Mouse (Mus musculus): ENCODE data around the gene Car6. TPM values are rescaled to one million over a fixed set of nuclear protein-coding genes. Genes with fewer than 3 reads are reported as not detected.

The Car6 gene
- total and polyA plus RNA-seq, 2 experiments from 2014 or later: not detected

- Histone ChIP-seq H3K4me2 (ENCODE audit: low read depth) (peak within 1 kb of the TSS; percentile 86), H3K27me3 (ENCODE audit: insufficient read depth, low read length) (no peaks in the 10 kb centered on the region), H3K9ac (peak within 1 kb of the TSS; percentile 88), H3K4me1 (ENCODE audit: insufficient read depth) (peaks cover 17% of the 10 kb centered on the region), H3K4me3 (ENCODE audit: low read depth, low read length) (peak within 1 kb of the TSS; percentile 58), H3K9me3 (ENCODE audit: low read length) (no peaks in the 10 kb centered on the region), H3K27ac (ENCODE audit: low read depth, low read length) (peak within 1 kb of the TSS; percentile 98), H3K36me3 (ENCODE audit: insufficient read depth) (peaks cover 10% of the 10 kb centered on the region)
- DNase-seq (peak; percentile 98), ATAC-seq (peak; percentile 97)
- peak; percentile 41 for TF ChIP-seq CTCF (IDR thresholded peaks at IDR 0.05; ENCODE audit: low read depth)
- WGBS: 1% methylated on average over 71 of the region's 78 CpGs
These were observed 35.7 kb upstream of the Car6 start, which contains the start of gene Eno1 for GRCm38 (mm10) chr4:150236521-150237481. Gene Eno1, plus strand, starts transcription at chr4:150236721.

GRCm38 (mm10) chr4:150236031-150236430 lies 34.9 kb upstream of the Car6 start:
- Histone ChIP-seq H3K27ac (ENCODE audit: low read depth, low read length) (peak overlapping the region; percentile 98), H3K4me2 (ENCODE audit: low read depth) (peak overlapping the region; percentile 86), H3K9ac (peak overlapping the region; percentile 88; the same call in 1 of the 2 replicates), H3K36me3 (ENCODE audit: insufficient read depth) (peaks cover 2% of the 10 kb centered on the region; the same call in 1 of the 2 replicates), H3K9me3 (ENCODE audit: low read length) (no peaks in the 10 kb centered on the region), H3K4me1 (ENCODE audit: insufficient read depth) (peaks cover 17% of the 10 kb centered on the region), H3K4me3 (ENCODE audit: low read depth, low read length) (peak overlapping the region; percentile 58), H3K27me3 (ENCODE audit: insufficient read depth, low read length) (no peaks in the 10 kb centered on the region)
- no peak for DNase-seq
- no peak for ATAC-seq
- TF ChIP-seq CTCF (IDR thresholded peaks at IDR 0.05; ENCODE audit: low read depth): no peak
- WGBS: 80% methylated on average over 8 of the region's 8 CpGs

- H3K27ac ChIP-seq (ENCODE audit: low read depth, low read length): no peak overlapping the region
- H3K4me1 ChIP-seq (ENCODE audit: insufficient read depth): peaks cover 17% of the 10 kb centered on the region
- 58% methylated on average over 4 of the region's 4 CpGs for WGBS
- no peak overlapping the region for H3K4me3 ChIP-seq (ENCODE audit: low read depth, low read length)
- no peak overlapping the region for H3K9ac ChIP-seq
- TF ChIP-seq CTCF (IDR thresholded peaks at IDR 0.05; ENCODE audit: low read depth): no peak
- ATAC-seq (no peak), DNase-seq (no peak)
- H3K4me2 ChIP-seq (ENCODE audit: low read depth): no peak overlapping the region
- no peaks in the 10 kb centered on the region for H3K9me3 ChIP-seq (ENCODE audit: low read length)
- no peaks in the 10 kb centered on the region for H3K27me3 ChIP-seq (ENCODE audit: insufficient read depth, low read length)
- H3K36me3 ChIP-seq (ENCODE audit: insufficient read depth): no peaks in the 10 kb centered on the region
These were observed 34.5 kb upstream of the Car6 start for GRCm38 (mm10) chr4:150235585-150235984.

- Histone ChIP-seq H3K27ac (ENCODE audit: low read depth, low read length) (0 out of 2 replicates have a peak overlapping the region, but pooled peaks have one; percentile 11), H3K4me2 (ENCODE audit: low read depth) (no peak overlapping the region), H3K9ac (no peak overlapping the region), H3K4me1 (ENCODE audit: insufficient read depth) (peaks cover 17% of the 10 kb centered on the region), H3K9me3 (ENCODE audit: low read length) (no peaks in the 10 kb centered on the region), H3K4me3 (ENCODE audit: low read depth, low read length) (no peak overlapping the region), H3K36me3 (ENCODE audit: insufficient read depth) (no peaks in the 10 kb centered on the region), H3K27me3 (ENCODE audit: insufficient read depth, low read length) (no peaks in the 10 kb centered on the region)
- no peak for DNase-seq
- ATAC-seq: no peak
- TF ChIP-seq CTCF (IDR thresholded peaks at IDR 0.05; ENCODE audit: low read depth): no peak
- WGBS: 25% methylated on average over 8 of the region's 8 CpGs
These were observed 33.6 kb upstream of the Car6 start for GRCm38 (mm10) chr4:150234599-150235327.

GRCm38 (mm10) chr4:150231871-150232270 lies 30.7 kb upstream of the Car6 start:
- no peak for ATAC-seq
- Histone ChIP-seq H3K4me3 (ENCODE audit: low read depth, low read length) (no peak overlapping the region), H3K27ac (ENCODE audit: low read depth, low read length) (no peak overlapping the region), H3K27me3 (ENCODE audit: insufficient read depth, low read length) (no peaks in the 10 kb centered on the region), H3K9ac (no peak overlapping the region), H3K9me3 (ENCODE audit: low read length) (no peaks in the 10 kb centered on the region), H3K4me2 (ENCODE audit: low read depth) (no peak overlapping the region), H3K36me3 (ENCODE audit: insufficient read depth) (no peaks in the 10 kb centered on the region), H3K4me1 (ENCODE audit: insufficient read depth) (no peaks in the 10 kb centered on the region)
- DNase-seq: no peak
- TF ChIP-seq CTCF (IDR thresholded peaks at IDR 0.05; ENCODE audit: low read depth): no peak
- 59% methylated on average over 8 of the region's 8 CpGs for whole genome bisulfite sequencing

GRCm38 (mm10) chr4:150230460-150231407 lies 29.6 kb upstream of the Car6 start:
- Histone ChIP-seq H3K27ac (ENCODE audit: low read depth, low read length) (no peak overlapping the region), H3K4me3 (ENCODE audit: low read depth, low read length) (no peak overlapping the region), H3K4me1 (ENCODE audit: insufficient read depth) (no peaks in the 10 kb centered on the region), H3K9ac (no peak overlapping the region), H3K36me3 (ENCODE audit: insufficient read depth) (no peaks in the 10 kb centered on the region), H3K27me3 (ENCODE audit: insufficient read depth, low read length) (no peaks in the 10 kb centered on the region), H3K9me3 (ENCODE audit: low read length) (no peaks in the 10 kb centered on the region), H3K4me2 (ENCODE audit: low read depth) (no peak overlapping the region)
- TF ChIP-seq CTCF (IDR thresholded peaks at IDR 0.05; ENCODE audit: low read depth): no peak
- WGBS: 18% methylated on average over 21 of the region's 21 CpGs
- ATAC-seq: no peak
- no peak for DNase-seq

Data from forebrain, postnatal 0 days (tissue).